Mouse (Mus musculus) lung, postnatal 36 days (tissue): ENCODE measurements around the gene Pknox2.

Source experiments
- DNase-seq: peaks from one replicate; pipeline ENCODE4 v3.0.0; 2022; ENCODE audit warnings: mixed read lengths

Pknox2 gene

GRCm38 (mm10) chr9:37038859-37039258 lies 108.3 kb downstream of the Pknox2 start:
- no peak for DNase-seq

- no peak for DNase-seq
Measured at GRCm38 (mm10) chr9:37038445-37038844, 108.8 kb downstream of the Pknox2 start.

GRCm38 (mm10) chr9:37037405-37037804 lies 109.8 kb downstream of the Pknox2 start:
- no peak for DNase-seq

- no peak for DNase-seq
Measured at GRCm38 (mm10) chr9:37035248-37035647, 112.0 kb downstream of the Pknox2 start.

DNA sequence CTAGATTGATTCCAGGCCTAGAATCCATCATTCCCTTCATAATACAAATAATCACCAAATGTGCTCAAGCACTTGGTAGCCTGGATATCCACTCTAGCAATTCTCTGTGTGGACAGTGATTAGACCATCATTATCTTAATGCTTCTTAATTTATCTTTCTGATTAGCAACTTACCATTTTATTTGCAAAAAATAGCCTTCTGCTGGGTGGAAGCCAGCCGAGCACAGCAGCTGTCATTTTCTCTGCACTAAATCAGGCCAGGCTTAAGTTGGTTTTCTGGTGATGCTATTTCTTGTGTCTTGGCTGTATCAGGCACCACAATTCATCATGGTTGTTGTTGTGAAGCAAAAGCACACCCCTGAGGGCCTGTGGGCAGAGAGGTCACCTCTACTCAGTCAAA lies 112.9 kb downstream of the Pknox2 start:
- no peak for DNase-seq

DNA sequence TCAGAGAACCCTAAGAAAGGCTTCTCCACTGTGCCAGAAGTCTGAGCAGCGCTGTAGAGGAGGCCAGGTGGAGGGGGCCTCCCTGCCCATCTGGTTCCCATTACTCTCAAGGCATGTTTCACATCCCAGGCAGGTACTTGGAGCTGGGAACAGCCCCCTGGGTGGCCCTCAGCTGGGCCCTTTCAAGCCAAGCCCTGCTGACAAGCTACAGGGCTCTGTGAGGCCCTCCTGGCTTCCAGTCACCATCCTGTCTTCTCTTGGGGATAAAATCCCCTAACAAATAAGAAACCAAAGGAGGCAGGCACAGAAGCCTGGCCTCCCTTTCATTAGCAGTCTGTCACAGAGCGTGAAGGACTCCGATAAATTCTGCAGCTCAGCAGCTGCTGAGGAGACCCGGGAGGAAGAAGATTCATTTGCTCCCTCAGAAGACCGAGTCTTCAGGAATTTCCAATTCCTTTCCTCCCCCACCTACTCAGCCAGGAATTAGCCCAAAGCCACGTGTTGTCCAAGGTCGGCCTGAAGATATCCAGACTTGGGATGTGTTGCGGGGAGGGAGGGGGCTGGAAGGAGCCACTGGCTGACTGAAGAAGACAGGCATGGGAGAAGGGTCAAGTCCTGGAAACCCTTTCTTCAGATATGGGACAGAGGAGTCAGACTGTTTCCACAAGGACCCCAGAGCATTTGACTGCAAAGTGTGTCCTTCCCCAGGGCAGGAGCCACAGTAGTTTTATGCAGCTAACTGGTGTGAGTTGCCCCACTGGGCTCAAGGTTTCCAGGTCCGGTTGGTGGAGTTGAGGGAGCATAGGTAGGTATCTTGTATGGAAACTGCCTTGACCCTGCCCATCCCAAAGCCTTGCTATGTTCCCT lies 116.6 kb downstream of the Pknox2 start:
- DNase-seq, result no peak

GRCm38 (mm10) chr9:37029811-37030346 lies 117.3 kb downstream of the Pknox2 start:
- DNase-seq, result no peak

- no peak for DNase-seq
Measured at GRCm38 (mm10) chr9:37027825-37028575, 119.2 kb downstream of the Pknox2 start.

DNA sequence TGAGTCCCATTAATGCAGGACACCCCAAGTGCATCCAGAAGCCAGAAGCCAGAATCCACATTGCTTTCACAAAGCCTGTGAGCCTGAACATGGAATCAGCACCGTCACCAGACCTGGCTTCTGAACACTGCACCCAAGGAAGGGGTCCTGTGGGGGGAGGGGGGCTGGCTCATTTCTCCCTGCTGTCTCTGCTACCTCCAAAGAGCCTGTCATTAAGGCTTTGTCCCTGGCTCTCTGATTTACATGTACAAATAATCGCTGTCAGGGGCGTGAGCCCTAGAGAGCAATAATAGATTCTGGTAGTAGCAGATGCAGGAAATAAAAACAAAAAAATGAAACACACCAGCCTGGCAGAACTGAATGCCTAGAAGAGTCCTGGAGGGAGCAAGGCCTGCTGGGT lies 121.3 kb downstream of the Pknox2 start:
- DNase-seq, result no peak

DNA sequence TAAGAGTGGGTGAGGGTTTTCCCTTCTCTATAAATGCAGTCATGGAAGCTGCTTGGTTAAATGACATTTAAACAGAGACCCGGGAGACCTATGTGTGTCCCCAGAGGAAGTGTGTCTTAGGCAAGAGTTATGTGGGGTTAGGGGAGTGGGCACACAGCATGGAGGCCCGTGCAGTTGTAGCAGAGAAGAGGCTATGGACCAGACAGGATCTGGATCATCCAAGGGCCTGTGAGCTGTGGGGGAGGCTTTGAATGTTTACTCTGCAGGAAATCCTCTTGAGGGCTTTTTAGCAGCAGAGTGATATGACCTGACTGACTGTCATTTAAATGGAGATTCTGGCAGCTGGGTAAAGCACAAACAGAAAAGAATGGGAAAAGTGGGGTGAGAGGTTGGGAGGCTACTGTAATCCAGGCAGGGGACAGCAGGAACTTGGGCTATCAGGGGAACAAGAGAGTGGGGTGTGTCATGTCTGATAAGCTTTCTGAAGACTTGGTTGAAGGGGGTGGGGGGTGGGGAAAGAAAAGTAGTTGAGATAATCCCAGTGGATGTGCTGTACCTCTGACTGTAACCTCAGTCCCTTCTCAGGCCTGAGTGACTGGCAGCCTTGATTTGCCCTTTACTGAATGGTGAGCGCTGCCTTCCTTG lies 125.5 kb downstream of the Pknox2 start:
- DNase-seq, result no peak

DNA sequence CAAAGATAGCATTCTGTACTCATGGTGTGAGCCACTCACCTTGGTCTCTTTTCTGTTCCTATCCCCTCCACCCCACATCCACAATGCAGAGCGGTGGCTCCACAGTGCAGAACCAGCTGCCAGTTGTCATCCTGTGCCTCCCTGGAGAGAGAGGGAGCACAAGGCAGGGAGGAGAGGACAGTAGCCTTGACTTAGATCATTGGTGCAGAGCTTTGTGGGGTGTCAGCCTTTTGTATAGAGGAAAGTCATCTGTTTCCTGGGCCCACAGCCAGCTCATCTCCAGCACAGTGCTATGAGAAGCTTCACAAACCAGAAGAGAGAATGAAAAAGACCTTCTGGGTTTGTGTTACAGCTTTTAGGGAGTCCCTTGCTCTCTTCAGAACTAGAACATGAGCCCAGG lies 129.1 kb downstream of the Pknox2 start:
- DNase-seq, result peak; percentile 49

GRCm38 (mm10) chr9:37017169-37017568 lies 130.0 kb downstream of the Pknox2 start:
- no peak for DNase-seq

DNA sequence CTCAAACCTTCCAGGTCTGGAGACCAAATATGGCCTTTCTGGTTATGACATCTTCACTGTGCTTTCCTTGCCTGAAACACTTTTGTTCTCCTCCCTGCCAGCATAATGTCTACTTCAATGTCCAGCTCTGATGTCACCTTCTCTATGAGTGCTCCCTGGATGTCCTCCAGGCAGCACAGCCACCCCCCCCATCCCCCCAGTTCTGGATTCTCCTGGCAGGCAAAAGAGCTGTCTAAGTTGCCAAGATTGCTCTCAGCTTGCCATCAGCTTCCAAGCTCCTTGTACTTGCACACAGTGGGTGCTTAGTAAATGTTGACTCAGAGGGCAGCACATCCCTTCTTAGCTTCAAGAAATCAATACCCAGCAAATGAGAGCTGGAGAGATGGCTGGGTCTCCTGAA lies 131.0 kb downstream of the Pknox2 start:
- DNase-seq, result peak; percentile 5

GRCm38 (mm10) chr9:37013565-37013964 lies 133.6 kb downstream of the Pknox2 start:
- DNase-seq, result no peak

DNA sequence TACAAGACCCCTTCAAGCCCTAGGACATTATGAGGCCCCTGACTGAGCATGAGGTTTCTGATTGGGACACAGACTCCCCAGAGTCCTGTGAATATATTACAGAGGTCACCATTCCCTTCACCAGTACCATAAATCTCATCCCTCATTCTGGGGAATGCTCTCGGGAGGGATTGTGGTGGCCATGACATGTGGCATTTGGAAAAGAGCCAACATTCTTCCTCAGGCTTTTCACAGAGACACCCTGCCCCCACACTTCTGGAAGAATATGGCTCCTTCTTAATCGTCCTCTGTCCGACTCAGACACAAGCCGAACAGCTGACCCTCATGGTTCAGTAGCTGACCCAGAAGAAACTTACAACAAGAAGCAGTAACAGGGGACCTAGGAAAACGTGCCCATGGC lies 139.1 kb downstream of the Pknox2 start:
- DNase-seq, result peak; percentile 15

- DNase-seq, result no peak
Measured at GRCm38 (mm10) chr9:37004676-37005075, 142.5 kb downstream of the Pknox2 start.

DNA sequence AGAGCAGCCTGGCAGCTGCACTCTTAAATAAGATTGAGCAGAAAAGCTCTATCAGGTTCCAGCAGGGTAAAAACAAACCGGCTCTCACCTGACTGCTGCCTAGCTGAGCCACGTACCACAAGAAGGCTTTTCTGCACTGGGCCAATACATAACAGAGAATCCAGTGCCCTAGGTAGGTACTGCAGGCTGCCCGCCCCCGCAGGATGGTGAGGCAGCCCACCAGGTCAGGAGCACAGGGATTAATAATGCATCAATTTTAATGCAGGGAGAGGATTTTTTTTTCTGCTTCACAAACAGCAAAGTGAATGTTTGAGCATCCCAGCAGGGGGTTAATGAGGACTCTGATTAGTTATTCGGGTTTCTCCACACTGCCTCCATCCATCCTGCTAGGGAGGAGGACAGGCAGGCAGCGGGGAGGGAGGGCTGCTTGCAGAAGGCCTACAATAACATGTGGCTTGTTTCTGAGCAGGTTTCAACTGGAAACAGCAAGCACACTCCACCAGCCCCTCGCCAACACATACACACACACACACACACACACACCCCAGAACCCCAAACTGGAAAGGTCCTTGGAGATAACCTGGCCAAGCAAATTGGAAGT lies 145.2 kb downstream of the Pknox2 start:
- no peak for DNase-seq

GRCm38 (mm10) chr9:36999393-36999792 lies 147.8 kb downstream of the Pknox2 start:
- no peak for DNase-seq

- no peak for DNase-seq
Measured at GRCm38 (mm10) chr9:36990626-36991368, 156.4 kb downstream of the Pknox2 start.

DNA sequence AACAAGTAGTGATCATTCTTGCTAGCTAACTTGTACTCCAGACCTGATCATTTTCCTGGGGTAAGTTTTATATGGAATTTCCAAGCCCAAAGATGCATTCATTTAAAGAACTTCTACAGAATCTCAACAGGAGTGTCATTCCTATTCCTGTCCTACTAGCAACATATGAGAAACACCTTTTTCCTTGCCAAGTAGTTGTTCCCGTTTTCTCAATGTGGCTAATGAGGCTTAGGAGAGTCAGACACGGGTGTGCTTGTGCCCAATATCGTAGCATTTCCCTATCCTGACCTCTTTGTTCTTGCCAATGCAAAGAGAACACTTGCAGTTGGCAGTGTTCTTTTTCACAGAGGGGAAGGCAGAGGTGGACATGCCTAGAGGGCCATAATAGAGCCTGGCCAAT lies 157.2 kb downstream of the Pknox2 start:
- no peak for DNase-seq

DNA sequence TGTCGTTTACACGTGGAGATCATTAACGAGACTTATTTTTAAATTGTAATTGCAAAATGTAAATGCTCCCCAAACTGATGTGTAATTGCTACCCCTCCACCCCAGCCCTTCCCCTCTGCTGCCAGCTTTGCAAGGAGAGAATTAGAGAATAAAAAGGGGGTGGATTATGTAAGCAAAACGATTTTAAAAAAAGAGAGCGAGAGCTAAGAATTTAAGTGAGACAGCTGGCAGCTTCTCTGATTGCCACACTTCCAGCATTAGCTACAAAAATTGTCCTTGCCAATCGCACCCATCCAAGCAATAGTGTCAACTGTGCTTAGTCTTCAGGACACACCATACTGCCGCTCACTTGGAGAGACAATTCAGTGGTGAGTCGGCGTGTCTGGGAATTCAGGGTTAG lies 162.0 kb downstream of the Pknox2 start:
- DNase-seq, result no peak
